Mouse (Mus musculus) liver, embryonic 15.5 days (tissue): Measurements from ENCODE around the gene Snd1. TPM values are rescaled to one million over a fixed set of nuclear protein-coding genes. Genes with fewer than 3 reads are reported as not detected.

ENCODE experiments used
- ATAC-seq: fragments of 200-750 bp; cut with Nextera tagmentation; 2 replicates; pipeline ENCODE4 v1.8.0; 2017; ENCODE audit warnings: moderate number of reproducible peaks, mild to moderate bottlenecking, moderate library complexity; ENCODE audit not compliant: insufficient read depth
- H3K27ac ChIP-seq: fragments of 300-500 bp; sonication (generic); replicated peaks from 2 replicates; pipeline ENCODE4 v1.5.1; 2015; ENCODE audit warnings: mild to moderate bottlenecking, inconsistent platforms
- H3K27me3 ChIP-seq: fragments of 300-500 bp; sonication (generic); 2 replicates; pipeline ENCODE4 v1.6.1; 2015; ENCODE audit warnings: mild to moderate bottlenecking, inconsistent platforms
- H3K36me3 ChIP-seq: fragments of 300-500 bp; sonication (generic); replicated peaks from 2 replicates; pipeline ENCODE4 v1.6.1; 2015; ENCODE audit warnings: moderate library complexity, mild to moderate bottlenecking, inconsistent platforms
- H3K4me1 ChIP-seq: fragments of 300-500 bp; sonication (generic); replicated peaks from 2 replicates; pipeline ENCODE4 v1.6.1; 2015; ENCODE audit warnings: inconsistent platforms
- H3K4me2 ChIP-seq: fragments of 300-500 bp; sonication (generic); 2 replicates; pipeline ENCODE4 v1.6.1; 2015; ENCODE audit warnings: moderate library complexity, mild to moderate bottlenecking, inconsistent platforms
- H3K4me3 ChIP-seq: fragments of 300-500 bp; sonication (generic); replicated peaks from 2 replicates; pipeline ENCODE4 v1.5.1; 2015; ENCODE audit warnings: mild to moderate bottlenecking, inconsistent platforms
- H3K9ac ChIP-seq: fragments of 300-500 bp; sonication (generic); 2 replicates; pipeline ENCODE4 v1.6.1; 2015; ENCODE audit warnings: moderate library complexity, mild to moderate bottlenecking, inconsistent platforms
- H3K9me3 ChIP-seq: fragments of 300-500 bp; sonication (generic); replicated peaks from 2 replicates; pipeline ENCODE4 v1.6.1; 2016; ENCODE audit warnings: inconsistent platforms
- WGBS: fragments of 180-500 bp; shearing (Covaris S2); methylation state at CpG from one replicate; pipeline ENCODE4 v1.1.7; 2015; ENCODE audit warnings: mixed read lengths; ENCODE audit not compliant: insufficient replicate concordance; 5-methylcytosine and 5-hydroxymethylcytosine counted together
- polyA plus RNA-seq: library from polyadenylated mRNA; unstranded; fragments of >200 nt; fragmentation: Nextera tagmentation; extraction: Ambion mirVana; gene quantifications from 2 replicates; pipeline ENCODE4 v1.2.1, GENCODE M21; 2015

Snd1 gene
- 51.1 and 55.3 TPM in 2 replicates for polyA plus RNA-seq

DNA sequence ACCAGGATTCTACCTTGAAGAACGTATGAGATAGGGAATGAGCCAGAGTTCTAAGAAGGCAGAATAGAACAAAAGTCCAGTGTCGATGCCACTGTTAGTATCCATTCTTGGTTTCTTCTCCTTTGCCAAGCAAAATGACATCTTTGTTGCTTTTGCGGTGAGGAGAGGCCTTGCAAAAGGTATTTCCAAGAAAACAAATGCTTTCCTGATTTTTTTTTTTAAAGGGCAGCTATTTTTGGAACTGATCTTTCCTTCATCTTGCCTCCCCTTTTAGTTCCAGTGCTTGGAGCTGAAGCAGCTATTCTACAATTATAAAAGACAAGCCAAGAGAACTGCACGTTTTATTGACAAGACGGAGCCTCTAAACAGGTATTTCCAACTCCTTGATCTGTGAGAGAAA is at the start of gene Snd1:
Snd1 (plus strand) TSS at position 301 of the 400 bp plus-strand sequence.
- H3K27ac ChIP-seq, result no peak within 1 kb of the TSS
- H3K36me3 ChIP-seq, result no peaks in the 10 kb centered on the region
- no peaks in the 10 kb centered on the region for H3K27me3 ChIP-seq
- ATAC-seq, result no peak
- no peak within 1 kb of the TSS for H3K4me3 ChIP-seq
- no peak within 1 kb of the TSS for H3K4me2 ChIP-seq
- 70% methylated on average over 5 of the region's 5 CpGs for WGBS
- no peaks in the 10 kb centered on the region for H3K9me3 ChIP-seq
- H3K4me1 ChIP-seq, result peaks cover 15% of the 10 kb centered on the region
- no peak within 1 kb of the TSS for H3K9ac ChIP-seq

DNA sequence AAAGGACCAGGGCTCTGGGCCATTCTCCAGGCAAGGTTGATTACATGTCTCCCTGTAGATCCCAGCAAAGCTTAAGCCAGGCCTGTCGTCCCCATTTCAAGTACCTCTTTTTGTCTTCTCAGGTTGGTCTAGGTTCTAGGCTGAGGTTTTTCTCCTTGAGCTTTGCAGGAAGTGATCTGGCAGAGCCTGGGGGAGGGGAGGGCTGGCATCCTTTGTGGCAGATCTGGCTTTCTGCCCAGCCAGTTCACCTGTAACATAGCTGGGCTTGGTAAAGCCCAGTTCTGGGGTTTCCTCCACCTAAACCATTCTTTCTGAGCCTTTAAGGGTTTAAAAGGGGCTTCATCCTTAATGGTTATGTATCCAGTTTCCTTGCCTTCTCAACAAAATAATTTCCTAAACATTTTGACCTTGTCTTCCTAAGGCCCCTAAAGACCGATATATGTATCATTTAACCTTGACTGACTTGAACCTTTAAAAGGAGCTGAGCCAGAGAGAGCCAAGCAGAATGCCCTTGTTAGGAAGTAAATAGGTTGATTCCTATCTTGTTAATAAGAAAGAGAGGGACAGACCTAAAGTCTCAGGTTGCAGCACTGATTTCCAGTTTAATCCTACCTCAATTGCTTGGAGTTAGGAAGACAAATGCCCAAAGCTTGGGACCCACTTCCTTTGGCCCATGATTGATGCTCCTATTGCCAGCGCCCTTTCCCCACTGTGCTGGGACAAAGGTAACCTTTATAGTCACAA is 47.7 kb upstream of the Snd1 start, which contains the start of gene Fscn3:
Fscn3 (plus strand) TSS at position 694 of the 744 bp plus-strand sequence.
- 71% methylated on average over 3 of the region's 3 CpGs for WGBS

DNA sequence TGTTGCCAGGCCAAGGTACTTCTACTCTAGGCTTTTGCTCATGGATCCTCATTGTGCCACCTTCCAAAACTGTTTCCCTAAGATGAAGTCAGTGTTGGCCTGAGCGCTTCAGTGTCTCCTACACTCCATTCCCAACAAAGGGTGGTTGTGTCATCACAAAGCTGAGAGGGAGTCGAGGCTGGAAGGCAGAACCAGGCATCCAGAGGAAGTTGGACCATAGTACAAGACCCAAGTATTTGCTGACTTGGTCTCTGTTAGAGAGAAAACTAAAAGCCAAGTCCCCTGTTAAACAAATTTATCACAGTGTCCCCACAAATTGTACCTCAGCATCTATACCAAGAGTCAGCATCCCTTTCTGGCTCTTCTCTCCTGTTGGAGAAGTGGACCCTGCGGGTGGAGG is 46.6 kb upstream of the Snd1 start, which contains the start of gene Gcc1:
Gcc1 (minus strand) TSS at position 101 of the 400 bp plus-strand sequence.
- peaks cover 50% of the 10 kb centered on the region for H3K4me1 ChIP-seq
- 83% methylated on average over 3 of the region's 3 CpGs for WGBS

More for the DNA sequence above, 47.7 kb upstream of the Snd1 start, which contains the start of gene Fscn3:
- H3K27ac ChIP-seq, result peak within 1 kb of the TSS; percentile 90; the same call in 1 of the 2 replicates
- no peak for ATAC-seq
- H3K4me2 ChIP-seq, result no peak within 1 kb of the TSS
- H3K4me1 ChIP-seq, result peaks cover 54% of the 10 kb centered on the region
- no peak within 1 kb of the TSS for H3K4me3 ChIP-seq
- no peaks in the 10 kb centered on the region for H3K9me3 ChIP-seq
- H3K27me3 ChIP-seq, result no peaks in the 10 kb centered on the region
- peaks cover 36% of the 10 kb centered on the region for H3K36me3 ChIP-seq
- H3K9ac ChIP-seq, result no peak within 1 kb of the TSS

DNA sequence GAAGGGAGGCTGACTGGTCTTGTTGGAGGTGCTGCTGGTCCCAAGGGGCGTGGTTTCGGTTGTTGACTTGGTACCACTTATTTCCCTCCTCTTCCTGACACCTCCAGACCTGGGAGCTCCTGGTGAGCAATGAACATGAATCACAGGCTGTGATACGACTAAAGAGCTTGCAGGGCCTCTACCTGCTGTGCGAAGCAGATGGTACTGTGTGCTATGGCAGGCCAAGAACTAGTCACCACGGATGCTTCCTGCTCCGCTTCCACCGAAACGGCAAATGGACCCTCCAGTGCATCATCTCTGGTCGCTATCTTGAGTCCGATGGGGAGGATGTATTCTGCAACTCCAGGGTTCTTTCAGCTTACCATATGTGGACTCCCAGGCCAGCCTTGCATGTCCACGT is 45.1 kb upstream of the Snd1 start:
- no peak overlapping the region for H3K27ac ChIP-seq
- H3K4me1 ChIP-seq, result peaks cover 43% of the 10 kb centered on the region
- H3K4me2 ChIP-seq, result no peak overlapping the region
- no peak for ATAC-seq
- H3K9ac ChIP-seq, result no peak overlapping the region
- no peak overlapping the region for H3K4me3 ChIP-seq
- no peaks in the 10 kb centered on the region for H3K9me3 ChIP-seq
- peaks cover 32% of the 10 kb centered on the region for H3K36me3 ChIP-seq
- WGBS, result 78% methylated on average over 11 of the region's 11 CpGs
- no peaks in the 10 kb centered on the region for H3K27me3 ChIP-seq

More for the DNA sequence above, 46.6 kb upstream of the Snd1 start, which contains the start of gene Gcc1:
- Histone ChIP-seq H3K4me2 (no peak within 1 kb of the TSS), H3K4me3 (no peak within 1 kb of the TSS), H3K27me3 (no peaks in the 10 kb centered on the region), H3K9ac (no peak within 1 kb of the TSS), H3K27ac (0 out of 2 replicates have a peak within 1 kb of the TSS, but pooled peaks have one; percentile 7), H3K9me3 (no peaks in the 10 kb centered on the region), H3K36me3 (peaks cover 36% of the 10 kb centered on the region)
- no peak for ATAC-seq

DNA sequence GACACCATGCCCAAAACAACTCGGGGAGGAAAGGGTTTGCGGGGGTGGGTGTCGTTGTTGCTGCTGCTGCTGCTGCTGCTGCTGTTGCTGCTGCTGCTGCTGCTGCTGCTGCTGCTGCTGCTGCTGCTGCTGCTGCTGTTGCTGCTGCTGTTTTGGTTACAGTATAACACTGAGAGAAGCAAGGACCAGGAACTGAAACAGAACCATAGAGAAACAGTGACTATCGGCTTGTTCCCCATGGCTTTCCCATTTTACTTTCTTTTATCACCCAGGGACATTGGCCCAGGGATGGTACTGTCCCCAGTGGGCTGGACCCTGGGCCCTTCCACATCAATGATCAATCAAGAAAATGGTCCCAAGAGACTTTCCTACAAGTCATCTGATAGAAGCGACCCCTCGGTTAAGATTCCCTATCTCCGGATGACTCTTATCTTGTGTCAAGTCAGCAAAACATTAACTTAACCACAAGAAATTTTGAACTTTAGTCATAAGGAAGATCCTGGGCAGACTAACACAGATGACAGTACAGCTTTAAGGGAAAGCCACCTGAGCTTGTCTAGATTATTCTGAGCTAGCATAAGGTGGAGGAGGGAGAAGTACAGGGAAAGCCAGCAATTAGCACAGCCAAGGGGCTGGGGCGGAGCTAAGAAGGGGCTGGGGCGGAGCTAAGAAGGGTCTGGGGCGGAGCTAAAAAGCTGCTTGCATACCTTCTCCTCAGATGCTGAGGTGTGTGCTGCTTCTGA is 44.0 kb upstream of the Snd1 start:
- Histone ChIP-seq H3K4me2 (peak overlapping the region; percentile 40), H3K4me3 (peak overlapping the region; percentile 8; the same call in 1 of the 2 replicates), H3K9me3 (no peaks in the 10 kb centered on the region), H3K36me3 (peaks cover 21% of the 10 kb centered on the region), H3K4me1 (peaks cover 32% of the 10 kb centered on the region), H3K27me3 (peaks cover 4% of the 10 kb centered on the region; the same call in 1 of the 2 replicates), H3K9ac (no peak overlapping the region), H3K27ac (0 out of 2 replicates have a peak overlapping the region, but pooled peaks have one; percentile 5)
- WGBS, result 60% methylated on average over 10 of the region's 10 CpGs
- peak; percentile 67 for ATAC-seq

DNA sequence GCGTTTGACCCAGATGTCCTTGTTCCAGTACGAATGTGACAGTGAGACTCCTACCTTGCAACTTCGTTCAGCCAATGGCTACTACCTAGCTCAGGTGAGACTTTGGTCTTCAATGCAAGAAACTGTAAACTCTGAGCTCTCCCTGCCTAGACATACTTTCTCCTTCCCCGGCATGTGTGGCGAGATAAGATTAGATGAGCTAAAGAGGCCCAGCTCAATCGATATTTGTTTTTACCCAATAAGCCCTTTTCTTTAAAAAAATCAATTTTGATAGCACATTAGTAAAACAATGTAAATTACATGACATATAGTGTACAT is 43.4 kb upstream of the Snd1 start:
- Histone ChIP-seq H3K9me3 (no peaks in the 10 kb centered on the region), H3K27me3 (peaks cover 5% of the 10 kb centered on the region; the same call in 1 of the 2 replicates), H3K36me3 (peaks cover 16% of the 10 kb centered on the region), H3K9ac (no peak overlapping the region), H3K4me1 (peaks cover 26% of the 10 kb centered on the region), H3K4me3 (peak overlapping the region; percentile 8; the same call in 1 of the 2 replicates), H3K4me2 (peak overlapping the region; percentile 40), H3K27ac (no peak overlapping the region)
- ATAC-seq, result peak; percentile 58
- WGBS, result 42% methylated on average over 6 of the region's 6 CpGs

DNA sequence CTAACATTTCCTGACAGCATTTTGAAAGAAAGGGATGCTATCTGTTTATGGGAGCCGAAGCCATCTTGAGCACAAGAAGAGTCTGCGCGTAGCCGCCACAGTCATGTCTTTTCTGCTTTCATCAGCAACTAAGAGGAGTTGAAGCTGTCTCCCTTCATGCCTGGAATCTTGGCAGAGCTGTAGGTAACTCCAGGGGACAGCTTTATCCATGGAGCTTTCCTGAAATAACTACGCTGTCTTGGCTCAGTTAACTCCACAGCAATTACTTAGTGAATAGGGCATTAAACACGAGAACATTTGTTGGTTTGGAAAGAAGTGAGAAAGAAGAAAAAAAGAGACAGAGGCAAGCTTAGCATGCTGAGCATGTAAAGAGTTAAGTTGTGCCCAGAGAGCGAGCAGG is 27.0 kb upstream of the Snd1 start:
- peaks cover 66% of the 10 kb centered on the region for H3K27me3 ChIP-seq
- H3K9me3 ChIP-seq, result no peaks in the 10 kb centered on the region
- H3K4me2 ChIP-seq, result no peak overlapping the region
- H3K36me3 ChIP-seq, result no peaks in the 10 kb centered on the region
- no peak overlapping the region for H3K27ac ChIP-seq
- no peaks in the 10 kb centered on the region for H3K4me1 ChIP-seq
- 69% methylated on average over 7 of the region's 7 CpGs for WGBS
- H3K9ac ChIP-seq, result no peak overlapping the region
- no peak overlapping the region for H3K4me3 ChIP-seq
- ATAC-seq, result no peak

DNA sequence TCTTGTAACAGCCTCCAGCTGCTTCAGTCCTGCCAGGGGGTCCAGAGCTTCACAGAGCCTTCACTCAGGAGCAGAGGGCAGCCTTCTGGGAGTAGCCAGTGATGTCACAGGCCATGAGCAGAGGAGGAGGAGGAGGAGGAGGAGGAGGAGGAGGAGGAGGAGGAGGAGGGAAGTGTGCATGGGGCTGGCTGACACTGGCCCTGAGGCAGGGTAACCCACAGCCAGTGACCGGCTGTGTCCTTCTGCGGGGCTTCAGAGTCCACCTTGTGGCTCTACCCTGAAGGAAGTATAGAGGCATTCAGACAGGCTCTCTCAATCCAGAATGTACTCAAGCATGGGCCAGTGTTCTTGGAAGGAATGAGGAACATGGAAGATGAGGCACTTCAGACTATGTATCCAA is 25.7 kb upstream of the Snd1 start, which contains the start of gene Pax4:
Pax4 (minus strand) TSS at position 101 of the 400 bp plus-strand sequence.
- Histone ChIP-seq H3K4me3 (no peak within 1 kb of the TSS), H3K27ac (no peak within 1 kb of the TSS), H3K9me3 (no peaks in the 10 kb centered on the region), H3K4me2 (no peak within 1 kb of the TSS), H3K36me3 (no peaks in the 10 kb centered on the region), H3K4me1 (no peaks in the 10 kb centered on the region), H3K27me3 (peaks cover 75% of the 10 kb centered on the region), H3K9ac (no peak within 1 kb of the TSS)
- ATAC-seq, result no peak
- 68% methylated on average over 2 of the region's 2 CpGs for WGBS

DNA sequence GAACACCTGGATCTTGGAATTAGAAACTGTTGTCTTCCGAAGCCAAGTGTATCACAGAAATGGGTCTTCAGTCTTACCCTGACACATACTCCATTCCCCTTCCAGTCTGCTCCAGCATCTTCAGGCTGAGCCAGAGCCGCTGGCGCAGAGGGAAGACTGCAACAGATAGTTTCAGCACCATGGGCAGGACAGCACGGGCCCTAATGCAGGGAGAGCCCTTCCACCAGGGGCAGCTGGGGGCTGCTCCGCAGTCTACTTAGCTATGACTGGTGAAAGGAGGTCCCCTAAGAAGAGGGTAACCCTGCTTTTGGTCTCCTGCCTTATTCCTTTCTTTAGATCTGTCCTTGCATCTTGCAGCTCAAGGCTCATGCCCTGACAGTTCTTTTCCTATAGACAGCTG is 24.5 kb upstream of the Snd1 start:
- Histone ChIP-seq H3K27me3 (peaks cover 81% of the 10 kb centered on the region), H3K4me3 (no peak overlapping the region), H3K27ac (no peak overlapping the region), H3K4me2 (no peak overlapping the region), H3K4me1 (no peaks in the 10 kb centered on the region), H3K9ac (no peak overlapping the region), H3K36me3 (no peaks in the 10 kb centered on the region), H3K9me3 (no peaks in the 10 kb centered on the region)
- ATAC-seq, result no peak
- WGBS, result 12% methylated on average over 5 of the region's 5 CpGs

DNA sequence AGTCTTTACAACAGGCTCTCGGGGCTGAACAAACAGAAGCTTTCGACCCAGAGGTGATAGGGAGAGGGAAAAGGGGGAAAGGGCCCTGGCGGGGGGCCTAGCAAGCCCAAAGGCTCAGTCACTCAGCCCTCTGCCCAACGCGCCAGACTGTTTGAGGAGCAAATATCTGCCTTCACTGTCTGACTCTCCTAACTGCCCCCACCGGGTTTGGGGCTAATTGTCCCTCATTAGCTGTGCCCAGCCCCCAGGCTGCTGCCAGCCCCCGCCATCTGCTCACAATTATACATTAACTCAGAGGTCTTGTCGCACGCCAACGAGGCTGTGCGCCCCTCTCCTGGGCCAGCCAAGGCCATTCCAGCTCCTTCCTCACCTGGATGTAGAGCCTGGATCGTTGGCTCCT is 24.0 kb upstream of the Snd1 start:
- H3K4me3 ChIP-seq, result no peak overlapping the region
- H3K9ac ChIP-seq, result no peak overlapping the region
- H3K4me1 ChIP-seq, result no peaks in the 10 kb centered on the region
- no peak overlapping the region for H3K4me2 ChIP-seq
- ATAC-seq, result no peak
- no peak overlapping the region for H3K27ac ChIP-seq
- H3K27me3 ChIP-seq, result peaks cover 83% of the 10 kb centered on the region
- H3K36me3 ChIP-seq, result no peaks in the 10 kb centered on the region
- no peaks in the 10 kb centered on the region for H3K9me3 ChIP-seq
- WGBS, result 1% methylated on average over 12 of the region's 12 CpGs

DNA sequence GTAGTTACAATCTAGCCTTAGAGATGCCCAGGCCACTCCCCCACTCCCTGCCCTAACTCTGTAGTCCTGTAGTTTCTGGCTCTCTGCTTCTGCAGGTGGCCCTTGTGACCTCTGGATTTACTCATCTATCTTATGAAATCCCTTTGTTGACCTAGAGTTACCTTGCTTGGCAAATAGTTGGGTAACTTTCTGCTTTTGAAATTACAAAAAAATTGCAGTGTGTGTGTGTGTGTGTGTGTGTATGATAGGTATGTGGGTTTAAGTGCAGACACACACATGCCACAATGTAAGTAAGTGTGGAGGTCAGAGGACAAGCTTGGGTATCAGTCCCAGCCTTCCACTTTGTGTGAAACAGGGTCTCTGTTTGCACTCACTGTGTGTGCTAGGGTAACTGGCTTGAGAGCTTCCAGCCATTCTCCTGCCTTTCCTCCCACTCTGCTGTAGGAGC is 15.7 kb upstream of the Snd1 start:
- H3K4me1 ChIP-seq, result 0 out of 2 replicates have a peak, but pooled peaks cover 4% of the 10 kb centered on the region
- peak overlapping the region; percentile 38 for H3K27ac ChIP-seq
- H3K4me3 ChIP-seq, result no peak overlapping the region
- no peak overlapping the region for H3K9ac ChIP-seq
- no peaks in the 10 kb centered on the region for H3K9me3 ChIP-seq
- H3K27me3 ChIP-seq, result peaks cover 18% of the 10 kb centered on the region
- no peaks in the 10 kb centered on the region for H3K36me3 ChIP-seq
- peak; percentile 78 for ATAC-seq
- no peak overlapping the region for H3K4me2 ChIP-seq
